ENCODE assay signal across 15 mouse cellular contexts in the genomic region with DNA sequence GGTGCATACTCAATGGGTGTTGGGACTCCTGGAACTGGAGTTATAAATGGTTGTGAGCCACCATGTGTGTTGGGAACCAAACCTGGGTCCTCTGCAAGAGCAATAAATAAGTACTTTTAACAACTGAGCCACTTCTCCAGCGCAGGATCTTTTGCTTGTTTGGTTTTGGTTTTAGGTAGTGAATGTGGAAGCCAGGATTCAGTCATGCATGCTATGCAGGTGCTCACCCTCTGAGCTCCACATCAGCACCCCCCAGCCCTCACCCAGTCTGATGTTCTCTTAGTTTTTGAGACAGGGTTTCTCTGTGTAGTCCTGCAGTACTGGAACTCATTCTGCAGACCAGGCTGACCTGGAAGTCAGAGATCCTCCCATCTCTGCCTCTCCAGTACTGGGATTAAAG. TPM values are rescaled to one million over a fixed set of nuclear protein-coding genes. Genes with fewer than 3 reads are reported as not detected.
DNase-seq lines count a peak whose midpoint lies in the region; ATAC-seq lines count a peak whose summit lies in the region.
"Had no signal": no experiment of that assay in that cellular context is flagged by ENCODE, and none has a peak within 500 bp of the region (broad histone marks: within the 10 kb centered on the region; RNA-seq: fewer than 3 reads in every experiment).

No protein-coding gene starts in this region.

- no peaks in the 10 kb centered on the region for H3K27me3 ChIP-seq in midbrain, embryonic 11.5 days (ENCODE audit: control insufficient read depth, insufficient read depth, low read length)
- H3K27me3 ChIP-seq in splenic B cell, adult 2 months (ENCODE audit: control insufficient read depth, insufficient read depth, low read length, poor library complexity, severe bottlenecking), result no peaks in the 10 kb centered on the region
- H3K27me3 ChIP-seq: embryonic facial prominence, embryonic 12.5 days; hindbrain, embryonic 15.5 days had no signal

- ATAC-seq in midbrain, embryonic 11.5 days (ENCODE audit: low FRiP score), result no peak

- DNase-seq in heart, adult 11 months, result peak; percentile 74
- DNase-seq in heart, adult 9 months (ENCODE audit: low spot score in 2 of 2), result no peak
- peak; percentile 51 to 60 for DNase-seq in spleen, postnatal 36 days (ENCODE audit: low spot score in 2 of 2)
- no peak for DNase-seq in spleen, postnatal 14 days (ENCODE audit: low spot score in 2 of 2)
- no peak for DNase-seq in midbrain, embryonic 11.5 days (ENCODE audit: low spot score, missing footprints)
- peak; percentile 54 for DNase-seq in splenic B cell, adult 2 months (ENCODE audit: low read depth, low spot score)
- DNase-seq in thymus, postnatal 10 days (ENCODE audit: low spot score in 2 of 2), result no peak
- DNase-seq in layer of hippocampus, postnatal 10 days (ENCODE audit: low spot score in 2 of 2), result no peak
- DNase-seq: adrenal gland, postnatal 25 days; cerebellum, adult 8-10 months; kidney, adult 11 months; lung, postnatal 10 days had no signal

- peak overlapping the region; percentile 84 for H3K27ac ChIP-seq in midbrain, embryonic 11.5 days (ENCODE audit: low read depth, low read length)
- H3K27ac ChIP-seq: embryonic facial prominence, embryonic 12.5 days; limb, embryonic 15.5 days had no signal

- H3K4me2 ChIP-seq in midbrain, embryonic 11.5 days, result peak overlapping the region; percentile 32; the same call in 1 of the 2 replicates
- H3K4me2 ChIP-seq: embryonic facial prominence, embryonic 12.5 days; hindbrain, embryonic 15.5 days; limb, embryonic 15.5 days had no signal

- H3K9me3 ChIP-seq in midbrain, embryonic 11.5 days (ENCODE audit: control insufficient read depth, low read length), result no peaks in the 10 kb centered on the region
- H3K9me3 ChIP-seq: embryonic facial prominence, embryonic 12.5 days; hindbrain, embryonic 15.5 days; limb, embryonic 15.5 days had no signal

- H3K9ac ChIP-seq in midbrain, embryonic 11.5 days (ENCODE audit: low read length), result no peak overlapping the region
- H3K9ac ChIP-seq: embryonic facial prominence, embryonic 12.5 days; hindbrain, embryonic 15.5 days; limb, embryonic 15.5 days had no signal

- H3K36me3 ChIP-seq in midbrain, embryonic 11.5 days (ENCODE audit: control insufficient read depth, insufficient read depth, low read length), result no peaks in the 10 kb centered on the region; the same call in 1 of the 2 replicates
- no peaks in the 10 kb centered on the region for H3K36me3 ChIP-seq in splenic B cell, adult 2 months (ENCODE audit: control insufficient read depth, insufficient read depth, low read length, poor library complexity, severe bottlenecking)
- H3K36me3 ChIP-seq: embryonic facial prominence, embryonic 12.5 days; hindbrain, embryonic 15.5 days; limb, embryonic 15.5 days had no signal

- H3K4me1 ChIP-seq in midbrain, embryonic 11.5 days (ENCODE audit: control insufficient read depth, insufficient read depth, low read length), result peaks cover 62% of the 10 kb centered on the region

- H3K4me3 ChIP-seq in midbrain, embryonic 11.5 days (ENCODE audit: low read depth, low read length), result no peak overlapping the region
- H3K4me3 ChIP-seq: embryonic facial prominence, embryonic 12.5 days; hindbrain, embryonic 15.5 days; limb, embryonic 15.5 days had no signal

- 69% methylated on average over 1 of the region's 1 CpGs for WGBS in midbrain, embryonic 11.5 days

RNA-seq across cellular contexts. Expression of a gene that starts 8.3 kb away (rescaled TPM):
- polyA plus RNA-seq in midbrain, embryonic 11.5 days (2014; fragmentation: Nextera tagmentation; extraction: Ambion mirVana), result 61.0 and 66.0 TPM in 2 replicates
- total RNA-seq in layer of hippocampus, postnatal 10 days (2021), result 10 to 100 TPM; 29.9 to 31.4 TPM

Comparison
In these comparisons a context has a peak if more than half of its experiments do, and no peak if none do; other contexts are left out.
1. DNase-seq: peak in heart, adult 11 months (single experiment), spleen, postnatal 36 days (2 of 2) and splenic B cell, adult 2 months (single experiment); none in heart, adult 9 months (0 of 2), spleen, postnatal 14 days (0 of 2), midbrain, embryonic 11.5 days (single experiment), thymus, postnatal 10 days (0 of 2) and layer of hippocampus, postnatal 10 days (0 of 2).